Mouse (Mus musculus) c-Kit-positive CD71-positive TER-119-negative erythroid progenitor cells, embryonic 14.5 days (primary cell): ENCODE results near the gene Vopp1.

Experiments used
- DNase-seq: peaks from one replicate; pipeline ENCODE4 v3.0.0-alpha.2; 2013; ENCODE audit warnings: low read depth

The Vopp1 gene

GRCm38 (mm10) chr6:57784251-57784650 lies 40.7 kb downstream of the Vopp1 start:
- no peak for DNase-seq

GRCm38 (mm10) chr6:57782658-57783057 lies 42.3 kb downstream of the Vopp1 start:
- no peak for DNase-seq

- no peak for DNase-seq
Observed at GRCm38 (mm10) chr6:57780359-57780758, 44.6 kb downstream of the Vopp1 start.

- no peak for DNase-seq
Observed at GRCm38 (mm10) chr6:57773792-57774191, 51.2 kb downstream of the Vopp1 start.

- no peak for DNase-seq
Observed at GRCm38 (mm10) chr6:57770467-57771190, 54.3 kb downstream of the Vopp1 start.

- DNase-seq, result no peak
Observed at GRCm38 (mm10) chr6:57768948-57769525, 55.9 kb downstream of the Vopp1 start.

GRCm38 (mm10) chr6:57767112-57767868 lies 57.7 kb downstream of the Vopp1 start:
- peak; percentile 77 for DNase-seq

GRCm38 (mm10) chr6:57766287-57766686 lies 58.7 kb downstream of the Vopp1 start:
- peak; percentile 50 for DNase-seq

- DNase-seq, result peak; percentile 54
Observed at GRCm38 (mm10) chr6:57765095-57765878, 59.7 kb downstream of the Vopp1 start.

GRCm38 (mm10) chr6:57763054-57763453 lies 61.9 kb downstream of the Vopp1 start:
- DNase-seq, result no peak

- DNase-seq, result no peak
Observed at GRCm38 (mm10) chr6:57753962-57754759, 70.8 kb downstream of the Vopp1 start.

- DNase-seq, result no peak
Observed at GRCm38 (mm10) chr6:57745748-57746129, 79.2 kb downstream of the Vopp1 start.

GRCm38 (mm10) chr6:57744974-57745747 lies 79.8 kb downstream of the Vopp1 start:
- DNase-seq, result peak; percentile 86

- DNase-seq, result no peak
Observed at GRCm38 (mm10) chr6:57744123-57744522, 80.8 kb downstream of the Vopp1 start.

GRCm38 (mm10) chr6:57743333-57743732 lies 81.6 kb downstream of the Vopp1 start:
- no peak for DNase-seq

GRCm38 (mm10) chr6:57742749-57743148 lies 82.2 kb downstream of the Vopp1 start:
- DNase-seq, result no peak

GRCm38 (mm10) chr6:57721347-57721746 lies 103.6 kb downstream of the Vopp1 start:
- DNase-seq, result no peak

- no peak for DNase-seq
Observed at GRCm38 (mm10) chr6:57711726-57712125, 113.2 kb downstream of the Vopp1 start.

- no peak for DNase-seq
Observed at GRCm38 (mm10) chr6:57706721-57707120, 118.2 kb downstream of the Vopp1 start.

GRCm38 (mm10) chr6:57703703-57704102 lies 121.3 kb downstream of the Vopp1 start:
- DNase-seq, result no peak
